14 mouse cellular contexts compared by ENCODE assay signal in genomic region chr17:70442976-70443375, GRCm38 (mm10).
DNase-seq lines count a peak whose midpoint lies in the region; ATAC-seq lines count a peak whose summit lies in the region.
"Had no signal": no experiment of that assay in that cellular context is flagged by ENCODE, and none has a peak within 500 bp of the region (broad histone marks: within the 10 kb centered on the region; RNA-seq: fewer than 3 reads in every experiment).

No protein-coding gene starts in this region.

- no peaks in the 10 kb centered on the region for H3K36me3 ChIP-seq in hindbrain, embryonic 14.5 days (replicated peaks; ENCODE audit: control insufficient read depth, insufficient read depth)
- H3K36me3 ChIP-seq: G1E had no signal

- no peak for ATAC-seq in megakaryocyte progenitor cell, adult 5-6 weeks (replicated peaks; ENCODE audit: poor library complexity)
- no peak for ATAC-seq in hindbrain, embryonic 14.5 days (ENCODE audit: low FRiP score)

- WGBS in hindbrain, embryonic 14.5 days: 89% methylated on average over 14 of the region's 14 CpGs

- no peaks in the 10 kb centered on the region for H3K27me3 ChIP-seq in hindbrain, embryonic 14.5 days (ENCODE audit: control insufficient read depth, insufficient read depth, low read length)

- no peak overlapping the region for H3K4me2 ChIP-seq in hindbrain, embryonic 14.5 days (replicated peaks)

- no peak overlapping the region for H3K4me3 ChIP-seq in hindbrain, embryonic 14.5 days (replicated peaks; ENCODE audit: low read length)

- no peak overlapping the region for H3K9ac ChIP-seq in hindbrain, embryonic 14.5 days
- H3K9ac ChIP-seq: liver, embryonic 14.5 days had no signal

- no peak overlapping the region for H3K27ac ChIP-seq in hindbrain, embryonic 14.5 days
- H3K27ac ChIP-seq: liver, embryonic 14.5 days; macrophage had no signal

- peak; percentile 37 to 81 for DNase-seq in frontal cortex, adult 2 months (ENCODE audit: extremely low spot score in 1 of 2, low spot score in 1 of 2)
- no peak for DNase-seq in frontal cortex, postnatal 10 days (ENCODE audit: low spot score in 2 of 2)
- peak; percentile 67 for DNase-seq in cerebellum, adult 8-10 months
- DNase-seq in layer of hippocampus, adult 9-10 months (ENCODE audit: low spot score): peak; percentile 41
- peak; percentile 79 to 85 for DNase-seq in right cerebral cortex, postnatal 10 days (ENCODE audit: low spot score in 2 of 2)
- DNase-seq in heart, adult 18-20 months: no peak
- no peak for DNase-seq in hindbrain, embryonic 14.5 days (ENCODE audit: low spot score)
- DNase-seq: B cell, adult 2 months; heart, postnatal 36 days; kidney, adult 2 months had no signal

- H3K9me3 ChIP-seq in hindbrain, embryonic 14.5 days (ENCODE audit: control insufficient read depth, low read length): no peaks in the 10 kb centered on the region

- no peaks in the 10 kb centered on the region for H3K4me1 ChIP-seq in hindbrain, embryonic 14.5 days (replicated peaks; ENCODE audit: control insufficient read depth, insufficient read depth, low read length)

Comparison
In these comparisons a context has a peak if more than half of its experiments do, and no peak if none do; other contexts are left out.
1. DNase-seq: peak in frontal cortex, adult 2 months (2 of 2), cerebellum, adult 8-10 months (single experiment), layer of hippocampus, adult 9-10 months (single experiment) and right cerebral cortex, postnatal 10 days (2 of 2); none in frontal cortex, postnatal 10 days (0 of 2), heart, adult 18-20 months (0 of 2) and hindbrain, embryonic 14.5 days (single experiment).